Comparison of ENCODE assay signal across 9 mouse cellular contexts in genomic region chr5:76998416-76998815, GRCm38 (mm10). TPM values are rescaled to one million over a fixed set of nuclear protein-coding genes. Genes with fewer than 3 reads are reported as not detected.
DNase-seq lines count a peak whose midpoint lies in the region; TF ChIP-seq lines count a peak whose summit lies in the region.
"Had no signal": no experiment of that assay in that cellular context is flagged by ENCODE, and none has a peak within 500 bp of the region (broad histone marks: within the 10 kb centered on the region; RNA-seq: fewer than 3 reads in every experiment).

No protein-coding gene starts in this region.

- TF ChIP-seq CTCF in left cerebral cortex, adult 2 months (IDR thresholded peaks at IDR 0.05) = peak; percentile 64

- no peak overlapping the region for H3K27ac ChIP-seq in left cerebral cortex, adult 2 months
- H3K27ac ChIP-seq: heart, embryonic 13.5 days had no signal

- peak; percentile 27 to 42 for DNase-seq in cerebellum, postnatal 14 days
- DNase-seq in cerebellum, postnatal 36 days = no peak
- DNase-seq in left cerebral cortex, adult 2 months (ENCODE audit: extremely low spot score in 1 of 2, low spot score in 2 of 2) = no peak
- no peak for DNase-seq in left cerebral cortex, postnatal 4 days
- peak; percentile 65 for DNase-seq in embryo, embryonic 11 days
- peak; percentile 23 for DNase-seq in retina, adult 2 months (ENCODE audit: low read depth, low spot score)
- DNase-seq in thymus, postnatal 4 days = no peak
- no peak for DNase-seq in lung, adult 18-20 months

- no peak overlapping the region for H3K4me3 ChIP-seq in left cerebral cortex, adult 2 months
- H3K4me3 ChIP-seq: heart, embryonic 13.5 days had no signal

- intact Hi-C loops in left cerebral cortex, adult 2 months (cut with DNase I) = loop anchor here (1.0 to 2.0 kb wide), 3 partner anchors 62 to 219 kb away; no protein-coding TSS in a partner anchor
- intact Hi-C loops in left cerebral cortex, postnatal 4 days (cut with DNase I) = loop anchor here (5.0 to 10.0 kb wide), 2 partner anchors 219 to 336 kb away; no protein-coding TSS in a partner anchor

RNA-seq across cellular contexts. Expression of gene Arl9, which starts 5.4 kb away (rescaled TPM):
- not detected for total RNA-seq in left cerebral cortex, adult 2 months (2021)
- total RNA-seq in left cerebral cortex, postnatal 4 days (2021) = under 1 TPM in 1 of 2 experiments, not detected in 1; 0.88 TPM

RNA-seq across cellular contexts. Expression of gene Thegl, which starts 17.4 kb away (rescaled TPM):
- under 1 TPM; 0.47 to 0.57 TPM for total RNA-seq in left cerebral cortex, adult 2 months (2021)
- total RNA-seq in left cerebral cortex, postnatal 4 days (2021) = 1 to 10 TPM; 2.7 to 3.3 TPM

RNA-seq across cellular contexts. Expression of gene Srp72, which starts 23.9 kb away (rescaled TPM):
- total RNA-seq in left cerebral cortex, adult 2 months (2021) = 100 to 1,000 TPM in 1 of 2 experiments, 10 to 100 TPM in 1; 95.1 to 104 TPM
- total RNA-seq in left cerebral cortex, postnatal 4 days (2021) = 100 to 1,000 TPM; 121 to 134 TPM

RNA-seq across cellular contexts. Expression of gene Ppat, which starts 47.0 kb away (rescaled TPM):
- 10 to 100 TPM; 16.6 to 18.9 TPM for total RNA-seq in left cerebral cortex, adult 2 months (2021)
- 10 to 100 TPM; 19.8 to 22.0 TPM for total RNA-seq in left cerebral cortex, postnatal 4 days (2021)

RNA-seq across cellular contexts. Expression of gene Paics, which starts 47.3 kb away (rescaled TPM):
- total RNA-seq in left cerebral cortex, adult 2 months (2021) = 10 to 100 TPM; 82.0 to 93.4 TPM
- total RNA-seq in left cerebral cortex, postnatal 4 days (2021) = 100 to 1,000 TPM; 109 to 118 TPM

Comparison
In these comparisons a context has a peak if more than half of its experiments do, and no peak if none do; other contexts are left out.
1. DNase-seq: peak in cerebellum, postnatal 14 days (2 of 2), embryo, embryonic 11 days (single experiment) and retina, adult 2 months (single experiment); none in cerebellum, postnatal 36 days (0 of 2), left cerebral cortex, adult 2 months (0 of 2), left cerebral cortex, postnatal 4 days (single experiment), thymus, postnatal 4 days (single experiment) and lung, adult 18-20 months (0 of 2).